Mouse (Mus musculus): ENCODE measurements around the gene Rhobtb3. TPM values are rescaled to one million over a fixed set of nuclear protein-coding genes. Genes with fewer than 3 reads are reported as not detected.
"Not testable (repeated sequence)": the region's sequence is repeated elsewhere in the genome, so short reads cannot be mapped to it uniquely, and the experiment has no call there.

The Rhobtb3 gene
- polyA plus RNA-seq, 1 experiment from 2014 or later, result 32.5 TPM

GRCm38 (mm10) chr13:75944044-75944820 lies 507 bp upstream of the Rhobtb3 start:
- ATAC-seq (ENCODE audit: borderline replicate concordance, extremely low read depth, low FRiP score, low TSS enrichment), result no peak
- 1% methylated on average over 7 of the region's 7 CpGs for WGBS
- peaks cover 2% of the 10 kb centered on the region; the same call in 1 of the 2 replicates for H3K36me3 ChIP-seq
- H3K4me2 ChIP-seq, result peak overlapping the region; percentile 69
- no peaks in the 10 kb centered on the region for H3K9me3 ChIP-seq
- H3K4me3 ChIP-seq, result peak overlapping the region; percentile 85
- H3K9ac ChIP-seq, result peak overlapping the region; percentile 94
- H3K27ac ChIP-seq, result peak overlapping the region; percentile 99
- no peaks in the 10 kb centered on the region for H3K27me3 ChIP-seq
- H3K4me1 ChIP-seq, result peaks cover 10% of the 10 kb centered on the region

- 0 out of 2 replicates have a peak, but pooled peaks have one; percentile 11 for ATAC-seq (ENCODE audit: borderline replicate concordance, extremely low read depth, low FRiP score, low TSS enrichment)
- peak overlapping the region; percentile 94 for H3K9ac ChIP-seq
- no peaks in the 10 kb centered on the region for H3K27me3 ChIP-seq
- H3K36me3 ChIP-seq, result peaks cover 17% of the 10 kb centered on the region
- peak overlapping the region; percentile 85 for H3K4me3 ChIP-seq
- peak overlapping the region; percentile 99 for H3K27ac ChIP-seq
- H3K4me1 ChIP-seq, result peaks cover 10% of the 10 kb centered on the region
- H3K4me2 ChIP-seq, result peak overlapping the region; percentile 69
- WGBS, result 2% methylated on average over 6 of the region's 6 CpGs
- H3K9me3 ChIP-seq, result no peaks in the 10 kb centered on the region
Observed at GRCm38 (mm10) chr13:75942731-75943130, 994 bp downstream of the Rhobtb3 start.

GRCm38 (mm10) chr13:75941518-75942295 lies 2.0 kb downstream of the Rhobtb3 start:
- 91% methylated on average over 5 of the region's 5 CpGs for WGBS
- Histone ChIP-seq H3K27ac (no peak overlapping the region), H3K4me1 (peaks cover 10% of the 10 kb centered on the region), H3K36me3 (peaks cover 19% of the 10 kb centered on the region), H3K27me3 (no peaks in the 10 kb centered on the region), H3K4me3 (no peak overlapping the region), H3K9me3 (no peaks in the 10 kb centered on the region), H3K9ac (no peak overlapping the region), H3K4me2 (peak overlapping the region; percentile 30)
- no peak for ATAC-seq (ENCODE audit: borderline replicate concordance, extremely low read depth, low FRiP score, low TSS enrichment)

- H3K36me3 ChIP-seq, result peaks cover 19% of the 10 kb centered on the region
- no peaks in the 10 kb centered on the region for H3K27me3 ChIP-seq
- H3K9ac ChIP-seq, result no peak overlapping the region
- peak overlapping the region; percentile 30; the same call in 1 of the 2 replicates for H3K4me2 ChIP-seq
- peaks cover 10% of the 10 kb centered on the region for H3K4me1 ChIP-seq
- ATAC-seq (ENCODE audit: borderline replicate concordance, extremely low read depth, low FRiP score, low TSS enrichment), result no peak
- H3K9me3 ChIP-seq, result no peaks in the 10 kb centered on the region
- no peak overlapping the region for H3K27ac ChIP-seq
- 68% methylated on average over 2 of the region's 2 CpGs for WGBS
- H3K4me3 ChIP-seq, result no peak overlapping the region
Observed at GRCm38 (mm10) chr13:75940791-75941517, 2.8 kb downstream of the Rhobtb3 start.

- no peak overlapping the region for H3K4me2 ChIP-seq
- peaks cover 19% of the 10 kb centered on the region for H3K36me3 ChIP-seq
- H3K9ac ChIP-seq, result no peak overlapping the region
- WGBS, result 89% methylated on average over 5 of the region's 5 CpGs
- H3K27ac ChIP-seq, result no peak overlapping the region
- H3K4me1 ChIP-seq, result peaks cover 10% of the 10 kb centered on the region
- H3K9me3 ChIP-seq, result no peaks in the 10 kb centered on the region
- H3K4me3 ChIP-seq, result no peak overlapping the region
- ATAC-seq (ENCODE audit: borderline replicate concordance, extremely low read depth, low FRiP score, low TSS enrichment), result no peak
- H3K27me3 ChIP-seq, result no peaks in the 10 kb centered on the region
Observed at GRCm38 (mm10) chr13:75938866-75939265, 4.9 kb downstream of the Rhobtb3 start.

GRCm38 (mm10) chr13:75933287-75933686 lies 10.4 kb downstream of the Rhobtb3 start:
- 98% methylated on average over 1 of the region's 1 CpGs for WGBS
- Histone ChIP-seq H3K9ac (no peak overlapping the region), H3K4me3 (no peak overlapping the region), H3K27ac (no peak overlapping the region), H3K4me2 (no peak overlapping the region), H3K36me3 (peaks cover 28% of the 10 kb centered on the region), H3K27me3 (no peaks in the 10 kb centered on the region), H3K4me1 (peaks cover 7% of the 10 kb centered on the region; the same call in 1 of the 2 replicates), H3K9me3 (no peaks in the 10 kb centered on the region)
- no peak for ATAC-seq (ENCODE audit: borderline replicate concordance, extremely low read depth, low FRiP score, low TSS enrichment)

- Histone ChIP-seq H3K27me3 (no peaks in the 10 kb centered on the region), H3K9me3 (no peaks in the 10 kb centered on the region), H3K9ac (no peak overlapping the region), H3K4me2 (no peak overlapping the region), H3K4me1 (peaks cover 7% of the 10 kb centered on the region; the same call in 1 of the 2 replicates), H3K4me3 (no peak overlapping the region), H3K36me3 (peaks cover 19% of the 10 kb centered on the region), H3K27ac (no peak overlapping the region)
- ATAC-seq (ENCODE audit: borderline replicate concordance, extremely low read depth, low FRiP score, low TSS enrichment), result peak; percentile 70
- whole genome bisulfite sequencing, result 8% methylated on average over 5 of the region's 5 CpGs
Observed at GRCm38 (mm10) chr13:75931073-75931472, 12.7 kb downstream of the Rhobtb3 start.

- no peaks in the 10 kb centered on the region for H3K9me3 ChIP-seq
- WGBS, result 65% methylated on average over 2 of the region's 2 CpGs
- H3K36me3 ChIP-seq, result peaks cover 19% of the 10 kb centered on the region
- no peak overlapping the region for H3K9ac ChIP-seq
- H3K4me1 ChIP-seq, result peaks cover 7% of the 10 kb centered on the region; the same call in 1 of the 2 replicates
- no peaks in the 10 kb centered on the region for H3K27me3 ChIP-seq
- H3K4me3 ChIP-seq, result no peak overlapping the region
- H3K4me2 ChIP-seq, result no peak overlapping the region
- H3K27ac ChIP-seq, result no peak overlapping the region
- no peak for ATAC-seq (ENCODE audit: borderline replicate concordance, extremely low read depth, low FRiP score, low TSS enrichment)
Observed at GRCm38 (mm10) chr13:75930660-75931059, 13.1 kb downstream of the Rhobtb3 start.

- H3K27me3 ChIP-seq, result no peaks in the 10 kb centered on the region
- no peak overlapping the region for H3K4me2 ChIP-seq
- ATAC-seq (ENCODE audit: borderline replicate concordance, extremely low read depth, low FRiP score, low TSS enrichment), result no peak
- H3K27ac ChIP-seq, result no peak overlapping the region
- H3K36me3 ChIP-seq, result peaks cover 19% of the 10 kb centered on the region
- H3K9ac ChIP-seq, result no peak overlapping the region
- peaks cover 7% of the 10 kb centered on the region; the same call in 1 of the 2 replicates for H3K4me1 ChIP-seq
- 93% methylated on average over 20 of the region's 20 CpGs for WGBS
- no peaks in the 10 kb centered on the region for H3K9me3 ChIP-seq
- H3K4me3 ChIP-seq, result no peak overlapping the region
Observed at GRCm38 (mm10) chr13:75930023-75930422, 13.7 kb downstream of the Rhobtb3 start.

GRCm38 (mm10) chr13:75929071-75929470 lies 14.7 kb downstream of the Rhobtb3 start:
- H3K36me3 ChIP-seq, result peaks cover 19% of the 10 kb centered on the region
- not testable (repeated sequence) for H3K9me3 ChIP-seq; H3K4me3 ChIP-seq; ATAC-seq (ENCODE audit: borderline replicate concordance, extremely low read depth, low FRiP score, low TSS enrichment); H3K4me1 ChIP-seq; H3K27ac ChIP-seq; H3K27me3 ChIP-seq; H3K4me2 ChIP-seq; H3K9ac ChIP-seq
- 95% methylated on average over 5 of the region's 5 CpGs for WGBS

- Histone ChIP-seq H3K27me3 (no peaks in the 10 kb centered on the region), H3K4me3 (no peak overlapping the region), H3K4me1 (peaks cover 7% of the 10 kb centered on the region; the same call in 1 of the 2 replicates), H3K27ac (no peak overlapping the region), H3K9me3 (no peaks in the 10 kb centered on the region), H3K36me3 (peaks cover 19% of the 10 kb centered on the region), H3K9ac (no peak overlapping the region), H3K4me2 (no peak overlapping the region)
- no peak for ATAC-seq (ENCODE audit: borderline replicate concordance, extremely low read depth, low FRiP score, low TSS enrichment)
Observed at GRCm38 (mm10) chr13:75927951-75928350, 15.8 kb downstream of the Rhobtb3 start.
